Mouse (Mus musculus): ENCODE data around the gene Pcx. TPM values are rescaled to one million over a fixed set of nuclear protein-coding genes. Genes with fewer than 3 reads are reported as not detected.
A peak's percentile ranks its signal among the peaks of the same experiment; 100 is the strongest.

The Pcx gene
- polyA plus RNA-seq, 1 experiment from 2014 or later: 18.6 TPM

- H3K27me3 ChIP-seq (replicated peaks; ENCODE audit: control insufficient read depth, insufficient read depth, low read length): no peaks in the 10 kb centered on the region
- H3K9ac ChIP-seq (ENCODE audit: low read depth, low read length): no peak overlapping the region
- H3K36me3 ChIP-seq (ENCODE audit: control insufficient read depth, insufficient read depth, low read length): no peaks in the 10 kb centered on the region
- ATAC-seq (replicated peaks; ENCODE audit: low FRiP score) (no peak), DNase-seq (ENCODE audit: low spot score) (no peak)
- H3K27ac ChIP-seq (ENCODE audit: low read depth, low read length): no peak overlapping the region
- H3K4me3 ChIP-seq (ENCODE audit: low read depth, low read length): no peak overlapping the region
- H3K4me2 ChIP-seq: peak overlapping the region; percentile 22; the same call in 1 of the 2 replicates
- peaks cover 22% of the 10 kb centered on the region for H3K4me1 ChIP-seq (replicated peaks; ENCODE audit: control insufficient read depth, insufficient read depth, low read length)
- no peaks in the 10 kb centered on the region for H3K9me3 ChIP-seq (ENCODE audit: control insufficient read depth, low read length)
These were observed 44.0 kb downstream of the Pcx start for GRCm38 (mm10) chr19:4554248-4554647.

- no peak for DNase-seq (ENCODE audit: low spot score)
- 0 out of 2 replicates have a peak overlapping the region, but pooled peaks have one; percentile 32 for H3K27ac ChIP-seq (ENCODE audit: low read depth, low read length)
- H3K4me1 ChIP-seq (replicated peaks; ENCODE audit: control insufficient read depth, insufficient read depth, low read length): peaks cover 29% of the 10 kb centered on the region
- no peaks in the 10 kb centered on the region for H3K36me3 ChIP-seq (ENCODE audit: control insufficient read depth, insufficient read depth, low read length)
- 75% methylated on average over 7 of the region's 7 CpGs for WGBS
- no peaks in the 10 kb centered on the region for H3K27me3 ChIP-seq (replicated peaks; ENCODE audit: control insufficient read depth, insufficient read depth, low read length)
- no peak overlapping the region for H3K9ac ChIP-seq (ENCODE audit: low read depth, low read length)
- H3K4me3 ChIP-seq (ENCODE audit: low read depth, low read length): no peak overlapping the region
- no peak for ATAC-seq (replicated peaks; ENCODE audit: low FRiP score)
- H3K9me3 ChIP-seq (ENCODE audit: control insufficient read depth, low read length): no peaks in the 10 kb centered on the region
- H3K4me2 ChIP-seq: no peak overlapping the region
These were observed 44.8 kb downstream of the Pcx start for GRCm38 (mm10) chr19:4555086-4555485.

- no peak overlapping the region for H3K27ac ChIP-seq (ENCODE audit: low read depth, low read length)
- WGBS: 96% methylated on average over 2 of the region's 2 CpGs
- H3K4me3 ChIP-seq (ENCODE audit: low read depth, low read length): no peak overlapping the region
- H3K4me2 ChIP-seq: no peak overlapping the region
- H3K27me3 ChIP-seq (replicated peaks; ENCODE audit: control insufficient read depth, insufficient read depth, low read length): no peaks in the 10 kb centered on the region
- no peak for ATAC-seq (replicated peaks; ENCODE audit: low FRiP score)
- no peak overlapping the region for H3K9ac ChIP-seq (ENCODE audit: low read depth, low read length)
- no peaks in the 10 kb centered on the region for H3K36me3 ChIP-seq (ENCODE audit: control insufficient read depth, insufficient read depth, low read length)
- no peaks in the 10 kb centered on the region for H3K9me3 ChIP-seq (ENCODE audit: control insufficient read depth, low read length)
- no peak for DNase-seq (ENCODE audit: low spot score)
- H3K4me1 ChIP-seq (replicated peaks; ENCODE audit: control insufficient read depth, insufficient read depth, low read length): peaks cover 35% of the 10 kb centered on the region
These were observed 46.5 kb downstream of the Pcx start for GRCm38 (mm10) chr19:4556787-4557186.

GRCm38 (mm10) chr19:4557796-4558569 lies 47.7 kb downstream of the Pcx start:
- Histone ChIP-seq H3K27me3 (replicated peaks; ENCODE audit: control insufficient read depth, insufficient read depth, low read length) (no peaks in the 10 kb centered on the region), H3K36me3 (ENCODE audit: control insufficient read depth, insufficient read depth, low read length) (no peaks in the 10 kb centered on the region), H3K4me3 (ENCODE audit: low read depth, low read length) (no peak overlapping the region), H3K27ac (ENCODE audit: low read depth, low read length) (peak overlapping the region; percentile 99), H3K9me3 (ENCODE audit: control insufficient read depth, low read length) (no peaks in the 10 kb centered on the region), H3K4me1 (replicated peaks; ENCODE audit: control insufficient read depth, insufficient read depth, low read length) (peaks cover 35% of the 10 kb centered on the region), H3K9ac (ENCODE audit: low read depth, low read length) (peak overlapping the region; percentile 62), H3K4me2 (peak overlapping the region; percentile 54)
- ATAC-seq (replicated peaks; ENCODE audit: low FRiP score) (peak; percentile 82), DNase-seq (ENCODE audit: low spot score) (no peak)
- WGBS: 69% methylated on average over 8 of the region's 8 CpGs

GRCm38 (mm10) chr19:4558570-4558955 lies 48.3 kb downstream of the Pcx start:
- WGBS: 35% methylated on average over 3 of the region's 3 CpGs
- peak; percentile 98 for ATAC-seq (replicated peaks; ENCODE audit: low FRiP score)
- peaks cover 35% of the 10 kb centered on the region for H3K4me1 ChIP-seq (replicated peaks; ENCODE audit: control insufficient read depth, insufficient read depth, low read length)
- H3K27me3 ChIP-seq (replicated peaks; ENCODE audit: control insufficient read depth, insufficient read depth, low read length): no peaks in the 10 kb centered on the region
- H3K36me3 ChIP-seq (ENCODE audit: control insufficient read depth, insufficient read depth, low read length): no peaks in the 10 kb centered on the region
- H3K9me3 ChIP-seq (ENCODE audit: control insufficient read depth, low read length): no peaks in the 10 kb centered on the region
- H3K4me3 ChIP-seq (ENCODE audit: low read depth, low read length): no peak overlapping the region
- H3K9ac ChIP-seq (ENCODE audit: low read depth, low read length): peak overlapping the region; percentile 64
- peak overlapping the region; percentile 99 for H3K27ac ChIP-seq (ENCODE audit: low read depth, low read length)
- H3K4me2 ChIP-seq: peak overlapping the region; percentile 59
- peak; percentile 64 for DNase-seq (ENCODE audit: low spot score)

- peak overlapping the region; percentile 59 for H3K4me2 ChIP-seq
- ATAC-seq (replicated peaks; ENCODE audit: low FRiP score) (peak; percentile 61), DNase-seq (ENCODE audit: low spot score) (no peak)
- no peak overlapping the region for H3K4me3 ChIP-seq (ENCODE audit: low read depth, low read length)
- H3K9me3 ChIP-seq (ENCODE audit: control insufficient read depth, low read length): no peaks in the 10 kb centered on the region
- H3K27me3 ChIP-seq (replicated peaks; ENCODE audit: control insufficient read depth, insufficient read depth, low read length): no peaks in the 10 kb centered on the region
- 43% methylated on average over 3 of the region's 3 CpGs for WGBS
- no peaks in the 10 kb centered on the region for H3K36me3 ChIP-seq (ENCODE audit: control insufficient read depth, insufficient read depth, low read length)
- H3K4me1 ChIP-seq (replicated peaks; ENCODE audit: control insufficient read depth, insufficient read depth, low read length): peaks cover 31% of the 10 kb centered on the region
- H3K9ac ChIP-seq (ENCODE audit: low read depth, low read length): peak overlapping the region; percentile 64
- H3K27ac ChIP-seq (ENCODE audit: low read depth, low read length): peak overlapping the region; percentile 99
These were observed 48.7 kb downstream of the Pcx start for GRCm38 (mm10) chr19:4559011-4559410.

- no peaks in the 10 kb centered on the region for H3K36me3 ChIP-seq (ENCODE audit: control insufficient read depth, insufficient read depth, low read length)
- 90% methylated on average over 2 of the region's 2 CpGs for WGBS
- ATAC-seq (replicated peaks; ENCODE audit: low FRiP score): no peak
- H3K9ac ChIP-seq (ENCODE audit: low read depth, low read length): peak overlapping the region; percentile 64
- H3K4me2 ChIP-seq: peak overlapping the region; percentile 59
- no peak overlapping the region for H3K4me3 ChIP-seq (ENCODE audit: low read depth, low read length)
- H3K27me3 ChIP-seq (replicated peaks; ENCODE audit: control insufficient read depth, insufficient read depth, low read length): no peaks in the 10 kb centered on the region
- H3K4me1 ChIP-seq (replicated peaks; ENCODE audit: control insufficient read depth, insufficient read depth, low read length): peaks cover 25% of the 10 kb centered on the region
- H3K27ac ChIP-seq (ENCODE audit: low read depth, low read length): peak overlapping the region; percentile 99
- H3K9me3 ChIP-seq (ENCODE audit: control insufficient read depth, low read length): no peaks in the 10 kb centered on the region
- DNase-seq (ENCODE audit: low spot score): no peak
These were observed 49.3 kb downstream of the Pcx start for GRCm38 (mm10) chr19:4559588-4559987.

- no peak overlapping the region for H3K4me3 ChIP-seq (ENCODE audit: low read depth, low read length)
- peak overlapping the region; percentile 64 for H3K9ac ChIP-seq (ENCODE audit: low read depth, low read length)
- WGBS: 74% methylated on average over 5 of the region's 5 CpGs
- DNase-seq (ENCODE audit: low spot score): no peak
- H3K36me3 ChIP-seq (ENCODE audit: control insufficient read depth, insufficient read depth, low read length): no peaks in the 10 kb centered on the region
- peak overlapping the region; percentile 99; the same call in 1 of the 2 replicates for H3K27ac ChIP-seq (ENCODE audit: low read depth, low read length)
- no peak overlapping the region for H3K4me2 ChIP-seq
- no peaks in the 10 kb centered on the region for H3K27me3 ChIP-seq (replicated peaks; ENCODE audit: control insufficient read depth, insufficient read depth, low read length)
- H3K4me1 ChIP-seq (replicated peaks; ENCODE audit: control insufficient read depth, insufficient read depth, low read length): peaks cover 25% of the 10 kb centered on the region
- H3K9me3 ChIP-seq (ENCODE audit: control insufficient read depth, low read length): no peaks in the 10 kb centered on the region
- ATAC-seq (replicated peaks; ENCODE audit: low FRiP score): no peak
These were observed 49.9 kb downstream of the Pcx start for GRCm38 (mm10) chr19:4560205-4560604.

GRCm38 (mm10) chr19:4565678-4566077 lies 55.4 kb downstream of the Pcx start:
- Histone ChIP-seq H3K9me3 (ENCODE audit: control insufficient read depth, low read length) (no peaks in the 10 kb centered on the region), H3K4me2 (no peak overlapping the region), H3K4me1 (replicated peaks; ENCODE audit: control insufficient read depth, insufficient read depth, low read length) (peaks cover 23% of the 10 kb centered on the region), H3K36me3 (ENCODE audit: control insufficient read depth, insufficient read depth, low read length) (no peaks in the 10 kb centered on the region), H3K27ac (ENCODE audit: low read depth, low read length) (no peak overlapping the region), H3K9ac (ENCODE audit: low read depth, low read length) (no peak overlapping the region), H3K4me3 (ENCODE audit: low read depth, low read length) (no peak overlapping the region), H3K27me3 (replicated peaks; ENCODE audit: control insufficient read depth, insufficient read depth, low read length) (no peaks in the 10 kb centered on the region)
- 86% methylated on average over 5 of the region's 5 CpGs for WGBS
- DNase-seq (ENCODE audit: low spot score): no peak
- ATAC-seq (replicated peaks; ENCODE audit: low FRiP score): 0 out of 2 replicates have a peak, but pooled peaks have one; percentile 29
